Mouse (Mus musculus): ENCODE measurements around the gene Slc26a3. TPM values are rescaled to one million over a fixed set of nuclear protein-coding genes. Genes with fewer than 3 reads are reported as not detected.

The Slc26a3 gene
- polyA plus RNA-seq, 1 experiment from 2014 or later = 61.6 TPM

DNA sequence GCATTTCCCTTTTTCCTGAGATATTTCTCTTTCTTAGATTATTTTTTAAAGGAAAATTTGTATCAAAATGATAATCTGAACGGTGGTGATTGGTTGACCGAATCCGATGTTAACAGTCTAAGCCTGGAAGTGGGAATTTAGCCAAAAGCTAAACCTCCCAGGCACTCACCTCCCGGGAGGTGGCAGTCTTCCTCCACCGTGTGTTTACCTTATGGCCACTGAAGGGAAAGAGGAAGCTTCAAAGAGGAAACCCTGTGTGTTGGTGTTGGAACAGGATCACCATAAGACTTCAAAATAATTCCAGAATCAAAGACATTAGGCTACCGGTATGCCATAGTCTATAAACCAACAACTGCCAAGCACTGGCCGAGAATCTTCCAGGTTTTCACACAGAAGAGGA lies 21.0 kb upstream of the Slc26a3 start:
- Histone ChIP-seq H3K9ac (ENCODE audit: low read depth, low read length) (no peak overlapping the region), H3K4me2 (replicated peaks; ENCODE audit: low read depth) (no peak overlapping the region), H3K36me3 (ENCODE audit: control insufficient read depth, insufficient read depth) (no peaks in the 10 kb centered on the region), H3K27ac (ENCODE audit: low read depth, low read length) (no peak overlapping the region), H3K9me3 (ENCODE audit: control insufficient read depth) (no peaks in the 10 kb centered on the region), H3K27me3 (replicated peaks; ENCODE audit: control insufficient read depth, insufficient read depth, low read length) (no peaks in the 10 kb centered on the region), H3K4me1 (replicated peaks; ENCODE audit: control insufficient read depth, insufficient read depth, low read length) (no peaks in the 10 kb centered on the region), H3K4me3 (ENCODE audit: low read depth, low read length) (no peak overlapping the region)
- WGBS = 74% methylated on average over 7 of the region's 7 CpGs
- ATAC-seq = no peak
- TF ChIP-seq CTCF (IDR thresholded peaks at IDR 0.05; ENCODE audit: low read depth) = peak; percentile 33

DNA sequence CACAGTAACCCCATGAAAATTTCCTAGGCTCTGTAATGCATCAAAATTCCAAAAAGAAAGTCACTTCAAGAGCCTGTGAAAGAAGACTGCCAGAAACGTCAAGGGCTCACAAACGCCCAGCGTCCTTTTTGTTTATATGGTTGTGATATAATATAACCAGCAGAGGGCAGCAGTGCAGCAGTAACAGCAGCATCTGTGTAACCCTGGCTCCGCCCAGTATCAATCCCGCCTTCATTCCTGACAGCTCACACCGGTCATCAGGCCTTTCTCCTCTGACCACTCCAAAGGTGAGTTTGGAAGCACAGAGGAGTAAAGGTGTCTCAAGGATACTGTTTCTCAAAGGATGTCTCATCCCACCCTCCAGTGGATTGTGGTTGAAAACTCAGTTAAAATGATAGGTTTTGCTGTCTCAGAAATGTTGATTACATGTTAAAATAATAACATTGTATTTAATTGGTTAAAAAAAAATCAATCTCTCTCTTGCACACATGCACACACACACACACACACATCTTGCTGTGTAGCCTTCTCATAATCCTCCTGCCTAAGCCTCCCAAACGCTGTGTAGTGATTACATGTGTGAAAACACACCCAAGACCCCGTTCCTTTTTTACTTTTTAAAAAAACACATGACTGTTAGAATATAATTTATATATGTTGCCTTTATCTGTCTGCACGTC lies 15.9 kb upstream of the Slc26a3 start:
- Histone ChIP-seq H3K9me3 (ENCODE audit: control insufficient read depth) (no peaks in the 10 kb centered on the region), H3K36me3 (ENCODE audit: control insufficient read depth, insufficient read depth) (no peaks in the 10 kb centered on the region), H3K27me3 (replicated peaks; ENCODE audit: control insufficient read depth, insufficient read depth, low read length) (no peaks in the 10 kb centered on the region), H3K9ac (ENCODE audit: low read depth, low read length) (no peak overlapping the region), H3K27ac (ENCODE audit: low read depth, low read length) (no peak overlapping the region), H3K4me2 (replicated peaks; ENCODE audit: low read depth) (peak overlapping the region; percentile 30; the same call in 1 of the 2 replicates), H3K4me1 (replicated peaks; ENCODE audit: control insufficient read depth, insufficient read depth, low read length) (peaks cover 8% of the 10 kb centered on the region; the same call in 1 of the 2 replicates), H3K4me3 (ENCODE audit: low read depth, low read length) (no peak overlapping the region)
- peak; percentile 93 for TF ChIP-seq CTCF (IDR thresholded peaks at IDR 0.05; ENCODE audit: low read depth)
- peak; percentile 57 for ATAC-seq
- WGBS = 38% methylated on average over 9 of the region's 9 CpGs

DNA sequence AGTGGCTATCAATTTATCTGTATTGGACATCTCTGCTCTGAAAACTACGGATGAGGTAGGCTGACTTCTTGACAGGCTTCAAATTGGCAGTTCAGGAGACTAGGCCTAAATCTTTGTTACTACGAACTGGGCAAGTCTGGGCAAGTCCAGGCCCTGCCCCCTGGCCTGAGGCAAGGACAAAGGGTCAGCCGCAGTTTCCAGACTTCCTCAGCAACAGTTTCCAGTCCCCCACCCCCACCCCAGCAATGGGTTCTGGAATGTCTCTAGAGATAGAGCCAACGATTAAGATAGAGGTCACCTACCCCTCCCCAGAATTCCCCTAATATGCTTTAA lies 15.4 kb upstream of the Slc26a3 start:
- no peaks in the 10 kb centered on the region for H3K36me3 ChIP-seq (ENCODE audit: control insufficient read depth, insufficient read depth)
- no peak overlapping the region for H3K9ac ChIP-seq (ENCODE audit: low read depth, low read length)
- no peak overlapping the region for H3K4me3 ChIP-seq (ENCODE audit: low read depth, low read length)
- no peak overlapping the region for H3K27ac ChIP-seq (ENCODE audit: low read depth, low read length)
- WGBS = 70% methylated on average over 4 of the region's 4 CpGs
- H3K4me2 ChIP-seq (replicated peaks; ENCODE audit: low read depth) = no peak overlapping the region
- H3K27me3 ChIP-seq (replicated peaks; ENCODE audit: control insufficient read depth, insufficient read depth, low read length) = no peaks in the 10 kb centered on the region
- TF ChIP-seq CTCF (IDR thresholded peaks at IDR 0.05; ENCODE audit: low read depth) = no peak
- no peaks in the 10 kb centered on the region for H3K9me3 ChIP-seq (ENCODE audit: control insufficient read depth)
- peaks cover 8% of the 10 kb centered on the region; the same call in 1 of the 2 replicates for H3K4me1 ChIP-seq (replicated peaks; ENCODE audit: control insufficient read depth, insufficient read depth, low read length)
- no peak for ATAC-seq

DNA sequence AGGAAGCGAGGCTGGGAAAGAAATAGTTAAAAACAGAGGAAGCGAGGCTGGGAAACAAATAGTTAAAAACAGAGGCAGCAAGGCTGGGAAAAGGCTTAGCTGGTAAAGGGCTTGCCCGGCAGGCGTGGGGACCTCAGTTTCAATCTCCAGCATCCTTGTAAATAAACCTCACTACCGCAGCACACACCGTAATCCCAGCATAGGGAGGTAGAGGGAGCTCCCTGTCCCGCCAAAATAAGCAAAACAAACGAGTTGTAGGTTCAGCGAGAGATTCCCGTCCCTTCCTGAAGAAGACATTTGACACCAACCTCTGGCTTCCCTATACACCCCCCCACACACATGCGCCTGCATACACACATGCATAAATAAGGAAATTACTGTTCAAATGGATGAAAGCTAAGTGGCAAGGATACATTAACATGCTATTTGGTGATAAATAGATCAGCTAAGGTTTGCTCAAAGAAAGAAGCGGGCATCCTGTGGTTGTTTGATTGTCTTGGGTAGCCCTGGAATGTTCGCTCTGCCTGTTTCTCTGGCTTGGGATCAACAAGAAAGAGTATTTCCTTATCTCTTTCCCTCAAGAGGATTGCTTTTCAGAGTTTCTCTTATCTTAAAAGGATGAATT lies 14.2 kb upstream of the Slc26a3 start:
- Histone ChIP-seq H3K9me3 (ENCODE audit: control insufficient read depth) (no peaks in the 10 kb centered on the region), H3K9ac (ENCODE audit: low read depth, low read length) (no peak overlapping the region), H3K4me1 (replicated peaks; ENCODE audit: control insufficient read depth, insufficient read depth, low read length) (peaks cover 8% of the 10 kb centered on the region; the same call in 1 of the 2 replicates), H3K4me3 (ENCODE audit: low read depth, low read length) (peak overlapping the region; percentile 16; the same call in 1 of the 2 replicates), H3K4me2 (replicated peaks; ENCODE audit: low read depth) (peak overlapping the region; percentile 49), H3K36me3 (ENCODE audit: control insufficient read depth, insufficient read depth) (no peaks in the 10 kb centered on the region), H3K27ac (ENCODE audit: low read depth, low read length) (no peak overlapping the region; the same call in 1 of the 2 replicates), H3K27me3 (replicated peaks; ENCODE audit: control insufficient read depth, insufficient read depth, low read length) (no peaks in the 10 kb centered on the region)
- TF ChIP-seq CTCF (IDR thresholded peaks at IDR 0.05; ENCODE audit: low read depth) = peak; percentile 72
- WGBS = 11% methylated on average over 13 of the region's 13 CpGs
- ATAC-seq = 0 out of 2 replicates have a peak, but pooled peaks have one; percentile 8

DNA sequence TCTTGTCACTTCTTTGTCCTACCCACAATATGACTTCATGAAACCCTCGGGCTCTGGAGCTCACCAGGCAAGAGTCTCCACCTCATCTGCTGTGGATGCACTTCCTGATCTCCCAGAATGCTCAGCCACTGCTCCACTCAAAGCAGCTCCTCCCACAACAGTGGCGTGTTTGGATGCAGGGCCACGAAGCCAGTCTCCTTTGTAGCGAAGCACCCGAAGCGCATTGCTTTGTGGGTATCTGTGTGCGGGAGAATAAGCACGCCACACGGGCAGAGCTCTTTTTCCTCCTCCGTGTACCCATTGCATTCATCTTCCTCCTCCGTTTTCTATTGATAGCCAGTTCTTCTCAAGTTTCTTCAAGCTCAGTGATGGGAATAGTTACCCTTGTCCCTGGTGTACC lies 13.4 kb upstream of the Slc26a3 start:
- Histone ChIP-seq H3K27me3 (replicated peaks; ENCODE audit: control insufficient read depth, insufficient read depth, low read length) (no peaks in the 10 kb centered on the region), H3K4me3 (ENCODE audit: low read depth, low read length) (no peak overlapping the region), H3K4me1 (replicated peaks; ENCODE audit: control insufficient read depth, insufficient read depth, low read length) (peaks cover 8% of the 10 kb centered on the region; the same call in 1 of the 2 replicates), H3K9me3 (ENCODE audit: control insufficient read depth) (no peaks in the 10 kb centered on the region), H3K9ac (ENCODE audit: low read depth, low read length) (no peak overlapping the region), H3K27ac (ENCODE audit: low read depth, low read length) (peak overlapping the region; percentile 4; the same call in 1 of the 2 replicates), H3K36me3 (ENCODE audit: control insufficient read depth, insufficient read depth) (no peaks in the 10 kb centered on the region), H3K4me2 (replicated peaks; ENCODE audit: low read depth) (no peak overlapping the region)
- WGBS = 80% methylated on average over 11 of the region's 11 CpGs
- no peak for ATAC-seq
- TF ChIP-seq CTCF (IDR thresholded peaks at IDR 0.05; ENCODE audit: low read depth) = no peak

DNA sequence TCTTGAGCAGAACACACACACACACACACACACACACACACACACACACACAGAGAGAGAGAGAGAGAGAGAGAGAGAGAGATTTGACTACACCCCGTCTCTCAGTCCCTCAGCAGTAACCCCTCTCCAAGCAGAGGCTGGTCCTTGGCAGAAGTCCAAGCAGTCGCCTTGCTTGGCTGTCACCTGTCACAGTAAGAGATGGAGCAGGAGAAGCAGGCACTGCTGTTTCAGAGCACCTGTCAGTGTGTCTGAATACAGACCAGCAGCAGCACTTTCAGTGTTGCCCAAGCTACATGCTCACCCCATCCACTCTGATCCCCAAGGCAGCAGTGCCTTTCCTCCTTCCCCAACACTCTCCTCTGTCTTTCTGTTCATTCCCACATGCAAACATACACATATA lies 9.8 kb upstream of the Slc26a3 start:
- ATAC-seq = no peak
- no peak overlapping the region for H3K4me2 ChIP-seq (replicated peaks; ENCODE audit: low read depth)
- H3K27ac ChIP-seq (ENCODE audit: low read depth, low read length) = no peak overlapping the region
- no peaks in the 10 kb centered on the region for H3K36me3 ChIP-seq (ENCODE audit: control insufficient read depth, insufficient read depth)
- no peak for TF ChIP-seq CTCF (IDR thresholded peaks at IDR 0.05; ENCODE audit: low read depth)
- WGBS = 7% methylated on average over 2 of the region's 2 CpGs
- peaks cover 8% of the 10 kb centered on the region; the same call in 1 of the 2 replicates for H3K4me1 ChIP-seq (replicated peaks; ENCODE audit: control insufficient read depth, insufficient read depth, low read length)
- H3K4me3 ChIP-seq (ENCODE audit: low read depth, low read length) = no peak overlapping the region
- no peaks in the 10 kb centered on the region for H3K9me3 ChIP-seq (ENCODE audit: control insufficient read depth)
- no peak overlapping the region for H3K9ac ChIP-seq (ENCODE audit: low read depth, low read length)
- no peaks in the 10 kb centered on the region for H3K27me3 ChIP-seq (replicated peaks; ENCODE audit: control insufficient read depth, insufficient read depth, low read length)

Data from intestine, postnatal 0 days (tissue).